Mouse (Mus musculus): Measurements from ENCODE around the gene Rrad.
A peak's percentile ranks its signal among the peaks of the same experiment; 100 is the strongest.
"Not testable (repeated sequence)": the region's sequence is repeated elsewhere in the genome, so short reads cannot be mapped to it uniquely, and the experiment has no call there.

Rrad gene

DNA sequence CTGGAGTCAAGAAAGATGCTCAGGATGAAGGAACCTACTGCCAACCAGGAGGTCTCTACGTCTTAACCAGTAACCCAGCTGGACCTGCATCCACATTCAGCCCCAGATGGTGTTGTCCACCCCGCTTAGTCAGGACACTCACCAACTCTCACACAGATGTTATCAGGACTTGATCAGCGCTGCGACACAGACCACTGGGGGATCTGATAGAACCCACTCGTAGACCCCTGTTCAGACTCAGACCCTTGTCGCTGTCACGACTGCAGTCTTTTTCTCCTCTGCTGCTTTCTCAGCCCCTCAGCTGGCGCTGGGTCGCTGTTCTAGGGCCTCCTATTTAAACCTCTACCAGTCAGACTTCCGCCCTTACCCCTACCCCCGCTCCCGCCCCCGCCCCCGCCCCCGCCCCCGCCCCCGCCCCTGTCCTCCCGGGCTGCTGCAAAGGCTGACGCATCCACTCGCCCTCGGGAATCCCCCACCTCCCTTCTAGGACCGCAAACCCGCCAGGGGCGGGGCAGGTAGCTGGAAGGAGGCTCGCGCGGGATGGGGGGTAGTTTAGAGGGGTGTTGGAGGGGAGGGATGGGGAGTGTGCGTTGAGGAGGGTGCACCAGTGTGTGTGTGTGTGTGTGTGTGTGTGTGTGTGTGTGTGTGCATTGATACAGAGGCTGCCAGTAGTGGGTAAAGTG lies at the start of gene Rrad:
Rrad (minus strand) TSS at position 347 of the 683 bp plus-strand sequence.
- DNase-seq (ENCODE audit: low spot score), result no peak

GRCm38 (mm10) chr8:104655614-104656013 lies 24.5 kb upstream of the Rrad start:
- no peak for DNase-seq (ENCODE audit: low spot score)

GRCm38 (mm10) chr8:104654984-104655383 lies 23.9 kb upstream of the Rrad start:
- no peak for DNase-seq (ENCODE audit: low spot score)

DNA sequence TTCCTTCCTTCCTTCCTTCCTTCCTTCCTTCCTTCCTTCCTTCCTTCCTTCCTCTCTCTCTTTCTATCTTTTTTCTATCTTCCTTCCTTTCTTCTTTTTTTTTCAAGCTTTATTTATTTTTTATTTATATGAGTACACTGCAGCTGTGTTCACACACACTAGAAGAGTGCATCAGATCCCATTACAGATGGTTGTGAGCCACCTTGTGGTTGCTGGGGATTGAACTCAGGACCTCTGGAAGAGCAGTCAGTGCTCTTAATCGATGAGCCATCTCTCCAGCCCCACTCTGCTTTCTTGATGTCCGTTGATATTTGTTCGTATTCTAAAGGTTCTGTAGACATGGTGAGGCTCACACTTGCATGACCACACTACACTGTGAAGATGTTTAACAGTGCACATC lies 13.1 kb upstream of the Rrad start:
- not testable (repeated sequence) for DNase-seq (ENCODE audit: low spot score)

DNA sequence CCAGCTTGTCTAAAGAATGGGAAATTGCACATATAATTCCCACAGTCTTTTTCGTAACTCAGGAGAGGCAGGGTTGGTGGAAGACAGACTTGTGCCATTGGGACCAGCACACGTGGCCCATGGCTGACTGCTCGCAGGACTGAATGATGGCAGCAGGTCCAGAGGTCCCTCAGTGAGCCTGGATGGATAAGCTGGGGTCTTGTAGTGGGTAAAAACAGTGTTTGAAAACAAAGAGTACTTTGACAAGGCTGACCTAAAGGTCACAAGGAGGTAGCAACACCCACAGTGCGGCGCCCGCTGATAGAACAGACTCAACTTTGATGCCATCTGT lies 11.2 kb upstream of the Rrad start:
- no peak for DNase-seq (ENCODE audit: low spot score)

GRCm38 (mm10) chr8:104641426-104642323 lies 10.5 kb upstream of the Rrad start, which contains the start of gene Ciao2b:
Gene Ciao2b (minus strand): TSS chr8:104641965.
- peak; percentile 61 for DNase-seq (ENCODE audit: low spot score)

- DNase-seq (ENCODE audit: low spot score), result no peak
These were observed 9.8 kb upstream of the Rrad start for GRCm38 (mm10) chr8:104640831-104641370.

DNA sequence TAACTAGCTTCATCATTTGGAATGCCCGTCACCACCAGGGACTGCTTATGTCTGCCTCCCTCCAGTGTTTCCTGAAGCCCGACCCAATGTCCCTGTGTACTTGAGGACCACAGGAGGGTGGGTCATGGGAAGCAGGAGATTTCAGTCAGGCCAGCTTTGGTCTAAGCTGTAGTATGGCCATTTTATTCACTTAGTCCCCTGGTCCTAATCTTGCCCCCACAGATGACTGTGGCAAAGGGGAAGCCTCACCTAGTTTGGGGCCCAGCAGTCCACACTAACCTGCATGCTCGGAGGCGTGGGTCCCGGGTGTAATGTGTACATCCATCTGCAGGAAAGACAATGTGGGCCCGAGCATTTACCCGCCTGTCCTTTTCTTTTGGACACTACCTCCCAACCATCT lies 9.1 kb upstream of the Rrad start:
- DNase-seq (ENCODE audit: low spot score), result no peak

- no peak for DNase-seq (ENCODE audit: low spot score)
These were observed 6.9 kb upstream of the Rrad start for GRCm38 (mm10) chr8:104638010-104638409.

DNA sequence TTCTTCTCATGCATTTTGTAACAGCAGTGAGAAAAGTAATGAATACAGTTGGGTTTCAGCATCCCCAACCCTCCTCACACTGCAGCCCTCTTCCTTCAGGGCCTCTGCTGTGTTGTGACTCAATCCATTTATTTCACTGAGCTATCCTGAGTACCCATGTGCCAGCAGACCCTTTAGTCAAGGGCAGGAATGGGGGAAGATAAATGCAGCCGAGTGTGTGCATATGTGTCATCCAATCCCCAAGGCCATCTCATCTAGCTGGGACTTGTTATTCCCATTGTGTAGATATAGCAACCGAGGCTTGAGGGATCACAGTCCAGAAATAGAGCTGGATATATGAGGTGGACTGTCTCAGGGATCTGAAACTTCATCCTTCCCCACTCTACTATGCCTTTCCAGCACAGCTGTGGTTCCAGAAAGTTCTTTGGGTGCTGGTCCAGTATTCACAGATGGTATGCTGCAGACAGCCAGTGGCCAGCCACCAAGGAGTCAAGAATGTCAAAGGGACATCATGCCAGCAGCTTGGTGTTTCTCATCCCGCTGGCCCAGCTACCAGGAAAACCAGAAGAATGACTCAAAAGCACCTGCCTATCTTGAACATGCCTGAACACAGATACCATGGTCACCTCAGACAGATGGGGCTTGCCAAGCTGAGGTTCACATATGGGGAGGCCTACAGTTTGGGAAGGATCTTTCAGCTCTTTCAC lies 4.0 kb upstream of the Rrad start:
- no peak for DNase-seq (ENCODE audit: low spot score)

DNA sequence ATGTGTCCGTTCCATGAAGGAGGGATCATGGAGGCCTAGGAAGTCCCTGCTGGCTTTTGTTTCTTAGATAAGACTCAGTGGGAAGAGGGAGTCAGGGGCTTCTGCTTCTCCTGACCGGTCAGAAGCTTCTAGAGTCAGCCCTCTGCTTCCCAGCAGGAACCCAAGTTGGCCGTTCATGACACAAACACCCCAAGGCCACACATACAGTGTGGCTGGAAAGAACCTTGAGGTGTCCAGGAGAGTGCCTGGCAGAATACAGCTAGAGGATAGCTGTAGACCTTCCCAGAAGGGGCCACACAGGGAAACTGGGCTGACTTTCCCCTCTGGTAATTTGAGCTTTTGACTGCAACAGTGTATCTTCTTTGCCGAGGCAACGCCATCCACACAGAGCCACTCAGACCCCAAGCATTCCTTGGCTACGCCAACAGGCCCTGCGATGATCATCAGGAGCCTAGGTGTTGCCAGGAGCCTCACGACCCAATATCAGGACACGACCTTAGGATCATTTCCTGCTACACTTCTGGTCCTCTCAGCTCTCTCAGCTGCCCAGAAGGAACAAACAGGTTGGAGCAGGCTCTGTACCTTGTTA lies 2.1 kb upstream of the Rrad start:
- no peak for DNase-seq (ENCODE audit: low spot score)

- no peak for DNase-seq (ENCODE audit: low spot score)
These were observed 1.4 kb upstream of the Rrad start for GRCm38 (mm10) chr8:104632486-104632885.

- no peak for DNase-seq (ENCODE audit: low spot score)
These were observed 848 bp upstream of the Rrad start for GRCm38 (mm10) chr8:104631975-104632374.

DNA sequence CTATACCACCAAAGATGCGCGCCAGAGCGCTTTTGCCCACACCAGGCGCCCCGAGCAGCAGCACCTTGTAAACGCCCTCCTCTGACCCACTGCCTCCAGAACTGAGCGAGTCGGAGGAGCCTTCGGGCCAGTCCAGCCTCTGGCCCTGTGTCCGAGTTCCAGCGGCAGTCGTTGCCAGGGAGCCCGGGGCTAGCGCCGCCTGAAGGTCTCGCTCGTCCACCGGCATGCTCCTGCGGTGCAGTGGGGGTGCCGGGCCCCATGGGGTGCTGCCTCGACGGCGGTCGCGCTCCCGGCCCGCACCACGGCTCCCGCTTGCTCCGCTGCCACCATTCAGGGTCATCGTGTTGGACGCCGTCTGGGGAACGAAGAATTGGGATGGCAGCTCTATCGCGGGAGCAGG lies 553 bp downstream of the Rrad start:
- DNase-seq (ENCODE audit: low spot score), result no peak

GRCm38 (mm10) chr8:104630111-104630479 lies 1.0 kb downstream of the Rrad start:
- no peak for DNase-seq (ENCODE audit: low spot score)

- DNase-seq (ENCODE audit: low spot score), result no peak
These were observed 1.6 kb downstream of the Rrad start for GRCm38 (mm10) chr8:104629306-104630110.

DNA sequence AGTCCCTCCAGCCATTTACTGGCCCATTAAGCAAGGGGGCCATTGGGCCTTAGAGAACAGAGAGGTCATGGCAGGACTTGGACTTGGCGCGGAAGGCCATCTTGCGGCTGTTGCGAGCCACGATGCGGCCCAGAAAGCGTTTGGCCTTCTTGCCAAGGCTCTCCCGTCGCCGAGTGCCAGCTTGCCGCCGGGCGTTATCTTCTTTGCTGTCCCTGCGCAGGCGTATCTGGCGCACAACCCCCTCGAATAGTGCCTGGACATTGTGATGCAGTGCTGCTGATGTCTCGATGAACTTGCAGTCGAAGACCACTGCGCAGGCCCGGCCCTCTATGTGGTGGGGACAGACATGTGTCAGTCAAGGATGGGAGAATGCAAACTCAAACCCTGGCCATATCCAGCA lies 2.7 kb downstream of the Rrad start:
- DNase-seq (ENCODE audit: low spot score), result no peak

DNA sequence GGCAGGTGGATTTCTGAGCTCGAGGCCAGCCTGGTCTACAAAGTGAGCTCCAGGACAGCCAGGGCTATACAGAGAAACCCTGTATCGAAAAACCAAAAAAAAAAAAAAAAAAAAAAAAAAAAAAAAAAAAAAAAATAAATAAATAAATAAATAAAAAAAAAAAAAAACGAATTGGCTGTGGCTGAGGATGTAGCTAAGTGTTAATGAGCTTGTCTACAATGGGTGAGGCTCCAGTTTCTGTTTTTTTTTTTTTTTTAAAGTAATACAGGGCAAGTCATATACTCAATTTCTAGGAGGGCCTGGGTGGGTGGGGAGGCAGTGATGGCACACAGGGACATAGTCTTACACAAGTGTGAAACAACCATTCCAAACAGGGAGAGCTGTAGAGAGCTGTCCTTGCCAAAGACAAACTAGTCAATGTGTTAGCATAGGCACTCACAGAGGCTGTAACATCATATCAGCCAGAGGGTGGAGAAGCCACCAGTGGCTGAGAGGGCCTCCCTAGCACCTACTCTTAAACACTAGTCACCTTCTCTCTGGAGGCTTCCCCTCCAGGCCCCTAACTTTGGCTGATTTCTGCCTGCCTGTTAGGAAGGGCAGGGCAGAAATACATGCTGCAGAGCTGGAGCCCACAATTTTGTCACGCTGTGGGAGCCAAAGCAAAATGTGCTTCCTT lies 3.9 kb downstream of the Rrad start:
- no peak for DNase-seq (ENCODE audit: low spot score)

DNA sequence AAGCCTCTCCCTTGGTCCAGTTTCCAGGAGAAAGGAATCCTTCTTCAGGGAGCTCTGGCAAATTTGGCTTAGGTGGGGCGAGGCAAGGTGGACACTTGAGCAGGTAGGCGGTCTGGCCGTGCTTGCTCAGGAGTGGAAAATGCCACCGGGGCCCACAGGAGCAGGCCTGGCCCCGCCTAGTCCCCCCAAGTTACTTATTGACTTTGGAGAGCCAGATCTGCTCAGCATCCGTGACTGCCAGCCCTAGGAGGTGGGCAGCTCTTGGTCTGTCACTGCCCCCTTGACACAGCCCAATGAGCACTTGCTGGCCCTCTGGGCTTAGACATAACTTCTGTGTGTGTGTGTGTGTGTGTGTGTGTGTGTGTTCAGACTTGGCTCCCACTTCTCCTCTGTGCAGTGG lies 7.0 kb downstream of the Rrad start, which contains the start of gene Cdh16:
Cdh16 (minus strand) TSS at position 236 of the 400 bp plus-strand sequence.
- DNase-seq (ENCODE audit: low spot score), result no peak

- no peak for DNase-seq (ENCODE audit: low spot score)
These were observed 10.4 kb downstream of the Rrad start for GRCm38 (mm10) chr8:104620765-104621164.

DNA sequence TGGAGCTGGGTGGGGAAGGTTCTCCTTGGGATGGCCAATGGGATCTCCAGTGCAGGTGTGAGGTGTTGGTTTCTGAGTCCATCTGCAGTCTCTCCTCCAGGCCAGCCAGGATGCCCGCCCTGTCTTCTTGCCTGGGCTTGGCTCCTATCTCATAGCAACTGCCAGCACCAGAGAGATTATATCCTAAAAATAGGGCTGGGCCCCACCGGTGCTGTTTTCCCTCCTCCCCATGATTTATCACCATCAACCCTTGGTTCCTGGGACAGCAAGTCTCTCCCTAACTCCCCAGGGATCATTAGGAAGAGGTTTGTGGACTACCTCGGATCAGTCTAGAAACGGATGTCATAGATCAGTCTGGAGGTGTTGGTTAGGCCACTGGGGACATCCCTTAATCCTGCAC lies 18.0 kb downstream of the Rrad start:
- DNase-seq (ENCODE audit: low spot score), result no peak
